Mouse (Mus musculus): ENCODE measurements around the gene Unc93b1. TPM values are rescaled to one million over a fixed set of nuclear protein-coding genes. Genes with fewer than 3 reads are reported as not detected.

Gene Unc93b1
- polyA plus RNA-seq (2012; rRNA removed; ENCODE audit: low replicate concordance) = 99.1 and 127 TPM in 2 replicates

DNA sequence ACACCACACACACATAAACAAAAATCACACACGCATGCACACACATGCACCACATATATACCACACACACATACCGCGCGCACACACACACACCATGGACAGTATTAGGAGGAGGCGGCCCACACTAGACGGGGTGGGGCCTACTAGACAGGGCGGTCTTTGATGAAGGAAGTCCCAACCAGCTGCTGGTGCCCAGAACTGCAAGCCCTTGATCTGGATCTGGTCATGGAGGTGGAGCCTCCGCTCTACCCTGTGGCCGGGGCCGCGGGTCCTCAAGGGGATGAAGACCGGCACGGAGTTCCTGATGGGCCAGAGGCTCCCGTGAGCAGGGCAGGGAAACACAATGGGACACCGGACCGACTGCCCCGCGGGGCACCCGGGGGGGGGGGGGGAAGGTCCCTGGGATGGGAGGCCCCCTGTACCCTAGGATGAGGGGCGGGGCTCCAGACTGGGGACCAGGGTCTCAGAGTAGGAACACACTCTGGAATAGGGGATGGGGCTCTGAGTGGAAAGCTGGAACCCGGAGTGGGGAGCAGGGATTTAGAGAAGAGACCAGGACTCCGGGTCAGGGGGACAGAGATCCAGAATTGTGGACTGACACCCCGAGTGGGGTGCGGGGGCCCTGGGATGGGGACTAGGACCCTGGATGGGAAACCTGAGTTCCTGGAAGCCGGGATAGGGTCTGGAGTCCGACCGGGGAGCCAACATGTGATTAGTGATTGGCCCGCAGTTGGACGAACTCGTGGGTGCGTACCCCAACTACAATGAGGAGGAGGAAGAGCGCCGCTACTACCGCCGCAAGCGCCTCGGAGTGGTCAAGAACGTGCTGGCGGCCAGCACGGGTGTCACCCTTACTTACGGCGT, at the start of gene Unc93b1:
Unc93b1 (plus strand) TSS at position 155 of the 864 bp plus-strand sequence.

GRCm38 (mm10) chr19:3906795-3907786, 27.9 kb upstream of the Unc93b1 start, which contains the start of gene Tcirg1:
Gene Tcirg1, minus strand, starts transcription at chr19:3907133.

DNA sequence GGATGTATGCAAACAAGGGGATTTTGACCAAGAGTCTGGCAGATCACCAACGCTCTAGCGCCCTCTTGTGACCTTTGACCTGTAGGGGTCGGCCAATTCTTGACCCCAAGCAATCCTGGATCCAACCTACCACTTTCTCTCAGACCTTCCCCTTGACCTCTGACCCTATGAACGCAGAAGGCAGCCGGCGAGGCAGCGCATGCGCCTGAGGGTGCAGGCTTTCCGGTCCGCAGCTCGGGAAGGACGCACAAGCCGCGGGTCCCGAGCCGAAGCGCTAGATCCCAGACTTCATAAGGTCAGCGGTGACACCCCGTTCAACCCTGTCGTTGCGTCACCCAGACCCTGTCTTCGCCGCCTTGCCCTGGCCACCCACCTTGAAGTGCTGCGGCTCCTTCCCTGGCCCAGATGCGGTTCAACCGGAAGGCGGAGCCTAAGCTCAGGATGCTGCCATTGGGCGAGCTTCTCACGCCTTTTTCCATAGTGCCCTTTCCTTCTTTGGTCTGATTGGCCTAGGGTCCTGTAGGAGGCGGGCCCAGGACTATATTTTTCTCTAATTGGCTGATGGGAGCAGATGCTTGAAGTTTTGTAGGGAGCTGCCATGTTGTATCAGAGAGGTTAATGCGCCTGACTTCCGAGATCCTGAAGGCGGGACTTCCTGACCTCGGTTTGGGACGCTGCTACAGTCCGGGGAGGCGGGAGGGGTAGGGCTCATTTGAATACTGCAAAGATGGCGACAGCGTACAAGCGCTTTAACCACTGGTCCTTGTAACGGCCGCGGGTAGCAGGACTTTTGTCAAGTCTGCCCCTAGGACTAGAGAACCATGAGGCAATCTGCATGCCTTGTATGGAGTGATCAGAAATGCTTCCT, 22.4 kb upstream of the Unc93b1 start, which contains the start of gene Ndufs8:
Ndufs8 (minus strand) TSS at position 438 of the 868 bp plus-strand sequence.

GRCm38 (mm10) chr19:3929211-3929941, 5.6 kb upstream of the Unc93b1 start, which contains the start of gene Aldh3b1:
Gene Aldh3b1, minus strand, starts transcription at chr19:3929808.

DNA sequence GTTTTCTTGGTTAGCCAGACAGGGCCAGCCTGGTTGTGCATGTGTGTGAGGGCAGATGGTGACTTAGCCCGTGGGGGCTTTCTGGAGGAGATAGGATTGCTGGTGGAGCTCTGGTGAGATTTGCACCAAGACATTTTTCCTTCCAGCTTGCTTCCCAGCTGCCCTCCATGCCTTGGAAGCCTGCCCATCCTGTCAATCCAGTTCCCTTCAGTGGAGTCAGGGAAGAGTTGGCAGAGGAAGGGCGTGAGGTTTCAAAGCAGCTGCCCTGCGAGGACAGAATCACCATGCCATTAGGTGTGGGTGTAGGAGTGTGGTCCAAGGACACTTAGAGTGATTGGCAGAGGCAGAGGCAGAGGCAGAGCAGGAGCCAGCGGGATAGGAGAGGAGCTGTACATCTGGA, 23.5 kb downstream of the Unc93b1 start, which contains the start of gene Aldh3b3:
Aldh3b3 (plus strand) TSS at position 176 of the 400 bp plus-strand sequence.

GRCm38 (mm10) chr19:3972229-3972628, 37.2 kb downstream of the Unc93b1 start, which contains the start of gene Aldh3b2:
Gene Aldh3b2, plus strand, starts transcription at chr19:3972328.

GRCm38 (mm10) chr19:3986334-3986733, 51.3 kb downstream of the Unc93b1 start, which contains the start of gene Acy3:
Gene Acy3, plus strand, starts transcription at chr19:3986570.

GRCm38 (mm10) chr19:3992416-3992815, 57.4 kb downstream of the Unc93b1 start, which contains the start of gene Tbx10:
Gene Tbx10, plus strand, starts transcription at chr19:3992752.

Other genes starting within 250 kb of the Unc93b1 start
- gene Lrp5, start 248.6 kb upstream of the Unc93b1 start, polyA plus RNA-seq (2012; rRNA removed; ENCODE audit: low replicate concordance) = 55.0 and 62.1 TPM in 2 replicates
- gene 1810055G02Rik, start 226.9 kb upstream of the Unc93b1 start, polyA plus RNA-seq (2012; rRNA removed; ENCODE audit: low replicate concordance) = 133 and 205 TPM in 2 replicates
- 5.0 and 7.4 TPM in 2 replicates for gene Kmt5b, start 167.8 kb upstream of the Unc93b1 start, polyA plus RNA-seq (2012; rRNA removed; ENCODE audit: low replicate concordance)
- gene Chka, start 83.4 kb upstream of the Unc93b1 start, polyA plus RNA-seq (2012; rRNA removed; ENCODE audit: low replicate concordance) = 103 and 183 TPM in 2 replicates
- 151 and 158 TPM in 2 replicates for gene Tcirg1, start 28.1 kb upstream of the Unc93b1 start, polyA plus RNA-seq (2012; rRNA removed; ENCODE audit: low replicate concordance)
- 282 and 420 TPM in 2 replicates for gene Ndufs8, start 22.4 kb upstream of the Unc93b1 start, polyA plus RNA-seq (2012; rRNA removed; ENCODE audit: low replicate concordance)
- 34.0 and 57.2 TPM in 2 replicates for gene Aldh3b1, start 5.4 kb upstream of the Unc93b1 start, polyA plus RNA-seq (2012; rRNA removed; ENCODE audit: low replicate concordance)
- gene Aldh3b3, start 23.5 kb downstream of the Unc93b1 start, polyA plus RNA-seq (2012; rRNA removed; ENCODE audit: low replicate concordance) = not detected in 2 replicates
- gene Aldh3b2, start 37.1 kb downstream of the Unc93b1 start, polyA plus RNA-seq (2012; rRNA removed; ENCODE audit: low replicate concordance) = 0.58 and 1.3 TPM in 2 replicates
- 136 and 319 TPM in 2 replicates for gene Acy3, start 51.4 kb downstream of the Unc93b1 start, polyA plus RNA-seq (2012; rRNA removed; ENCODE audit: low replicate concordance)
- gene Tbx10, start 57.6 kb downstream of the Unc93b1 start, polyA plus RNA-seq (2012; rRNA removed; ENCODE audit: low replicate concordance) = 0.28 TPM in 1 of 2 replicates, not detected in the other
- 26.8 and 33.7 TPM in 2 replicates for gene Nudt8, start 65.4 kb downstream of the Unc93b1 start, polyA plus RNA-seq (2012; rRNA removed; ENCODE audit: low replicate concordance)
- gene Gm49405, start 65.4 kb downstream of the Unc93b1 start, polyA plus RNA-seq (2012; rRNA removed; ENCODE audit: low replicate concordance) = 0.97 and 1.6 TPM in 2 replicates
- gene Doc2g, start 68.1 kb downstream of the Unc93b1 start, polyA plus RNA-seq (2012; rRNA removed; ENCODE audit: low replicate concordance) = 9.0 and 9.5 TPM in 2 replicates
- 160 and 198 TPM in 2 replicates for gene Ndufv1, start 77.6 kb downstream of the Unc93b1 start, polyA plus RNA-seq (2012; rRNA removed; ENCODE audit: low replicate concordance)
- 2,340 and 2,743 TPM in 2 replicates for gene Gstp1, start 102.8 kb downstream of the Unc93b1 start, polyA plus RNA-seq (2012; rRNA removed; ENCODE audit: low replicate concordance)
- 291 and 464 TPM in 2 replicates for gene Gstp2, start 110.8 kb downstream of the Unc93b1 start, polyA plus RNA-seq (2012; rRNA removed; ENCODE audit: low replicate concordance)
- gene Gstp3, start 124.4 kb downstream of the Unc93b1 start, polyA plus RNA-seq (2012; rRNA removed; ENCODE audit: low replicate concordance) = 13.8 and 20.0 TPM in 2 replicates
- 9.6 TPM in 1 of 2 replicates, not detected in the other for gene Cabp2, start 146.4 kb downstream of the Unc93b1 start, polyA plus RNA-seq (2012; rRNA removed; ENCODE audit: low replicate concordance)
- 348 and 507 TPM in 2 replicates for gene Cdk2ap2, start 162.0 kb downstream of the Unc93b1 start, polyA plus RNA-seq (2012; rRNA removed; ENCODE audit: low replicate concordance)
- gene Pitpnm1, start 164.8 kb downstream of the Unc93b1 start, polyA plus RNA-seq (2012; rRNA removed; ENCODE audit: low replicate concordance) = 152 and 179 TPM in 2 replicates
- 38.1 and 59.6 TPM in 2 replicates for gene Aip, start 190.7 kb downstream of the Unc93b1 start, polyA plus RNA-seq (2012; rRNA removed; ENCODE audit: low replicate concordance)
- 0.04 TPM in 1 of 2 replicates, not detected in the other for gene Gpr152, start 204.6 kb downstream of the Unc93b1 start, polyA plus RNA-seq (2012; rRNA removed; ENCODE audit: low replicate concordance)
- 0.22 and 0.57 TPM in 2 replicates for gene Cabp4, start 208.8 kb downstream of the Unc93b1 start, polyA plus RNA-seq (2012; rRNA removed; ENCODE audit: low replicate concordance)
- 265 and 317 TPM in 2 replicates for gene Coro1b, start 213.4 kb downstream of the Unc93b1 start, polyA plus RNA-seq (2012; rRNA removed; ENCODE audit: low replicate concordance)
- 94.5 and 168 TPM in 2 replicates for gene Ptprcap, start 218.4 kb downstream of the Unc93b1 start, polyA plus RNA-seq (2012; rRNA removed; ENCODE audit: low replicate concordance)
- gene Rps6kb2, start 228.2 kb downstream of the Unc93b1 start, polyA plus RNA-seq (2012; rRNA removed; ENCODE audit: low replicate concordance) = 49.5 and 55.8 TPM in 2 replicates
- gene Carns1, start 240.3 kb downstream of the Unc93b1 start, polyA plus RNA-seq (2012; rRNA removed; ENCODE audit: low replicate concordance) = 1.9 and 3.4 TPM in 2 replicates